Mouse (Mus musculus): ENCODE data around the gene Tnf. TPM values are rescaled to one million over a fixed set of nuclear protein-coding genes. Genes with fewer than 3 reads are reported as not detected.

Tnf gene
- polyA plus RNA-seq, 1 experiment, result not detected

DNA sequence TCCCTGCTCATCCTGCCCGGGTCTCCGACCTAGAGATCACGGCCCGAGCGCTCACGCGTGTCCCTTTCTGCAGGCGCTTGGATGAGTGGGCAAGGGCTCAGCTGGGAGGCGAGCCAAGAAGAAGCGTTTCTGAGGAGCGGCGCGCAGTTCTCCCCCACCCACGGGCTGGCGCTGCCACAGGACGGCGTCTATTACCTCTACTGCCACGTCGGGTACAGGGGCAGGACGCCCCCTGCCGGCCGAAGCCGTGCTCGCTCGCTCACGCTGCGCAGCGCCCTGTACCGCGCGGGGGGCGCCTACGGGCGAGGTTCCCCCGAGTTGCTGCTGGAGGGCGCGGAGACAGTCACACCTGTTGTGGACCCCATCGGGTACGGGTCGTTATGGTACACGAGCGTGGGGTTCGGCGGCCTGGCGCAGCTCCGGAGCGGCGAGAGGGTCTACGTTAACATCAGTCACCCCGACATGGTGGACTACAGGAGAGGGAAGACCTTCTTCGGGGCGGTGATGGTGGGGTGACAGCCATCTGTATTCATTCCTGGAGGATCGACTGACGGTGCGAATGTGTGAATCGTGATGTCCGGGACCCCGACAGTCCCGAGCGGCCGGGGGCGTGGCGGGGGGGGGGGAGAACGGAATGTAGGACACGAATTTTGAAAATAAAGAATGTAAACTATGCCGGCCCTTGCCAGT, 6.0 kb downstream of the Tnf start:
- TF ChIP-seq POLR2A (IDR thresholded peaks at IDR 0.05; ENCODE audit: insufficient read depth, low read depth, low read length), result no peak
- TF ChIP-seq CTCF (IDR thresholded peaks at IDR 0.05; ENCODE audit: insufficient read depth, low read depth, low read length), result peak; percentile 86
- WGBS, result under 1% methylated on average over 66 of the region's 66 CpGs
- Histone ChIP-seq H3K4me1 (ENCODE audit: control insufficient read depth, insufficient read depth, low read length) (peaks cover 14% of the 10 kb centered on the region), H3K4me3 (ENCODE audit: insufficient read depth, low read depth, low read length) (peak overlapping the region; percentile 44), H3K27ac (ENCODE audit: insufficient read depth, low read depth, low read length) (no peak overlapping the region)

GRCm38 (mm10) chr17:35194844-35195630, 6.8 kb downstream of the Tnf start:
- Histone ChIP-seq H3K27ac (ENCODE audit: insufficient read depth, low read depth, low read length) (no peak overlapping the region), H3K4me1 (ENCODE audit: control insufficient read depth, insufficient read depth, low read length) (peaks cover 14% of the 10 kb centered on the region), H3K4me3 (ENCODE audit: insufficient read depth, low read depth, low read length) (peak overlapping the region; percentile 44)
- TF ChIP-seq CTCF (IDR thresholded peaks at IDR 0.05; ENCODE audit: insufficient read depth, low read depth, low read length), result no peak
- TF ChIP-seq POLR2A (IDR thresholded peaks at IDR 0.05; ENCODE audit: insufficient read depth, low read depth, low read length), result no peak
- 52% methylated on average over 19 of the region's 19 CpGs for WGBS

- TF ChIP-seq POLR2A (IDR thresholded peaks at IDR 0.05; ENCODE audit: insufficient read depth, low read depth, low read length), result no peak
- WGBS, result 85% methylated on average over 28 of the region's 28 CpGs
- Histone ChIP-seq H3K4me1 (ENCODE audit: control insufficient read depth, insufficient read depth, low read length) (peaks cover 14% of the 10 kb centered on the region), H3K4me3 (ENCODE audit: insufficient read depth, low read depth, low read length) (peak within 1 kb of the TSS; percentile 44), H3K27ac (ENCODE audit: insufficient read depth, low read depth, low read length) (no peak within 1 kb of the TSS)
Observed at GRCm38 (mm10) chr17:35193881-35194843, 7.6 kb downstream of the Tnf start, which contains the start of gene Ltb. Gene Ltb (plus strand): TSS chr17:35194439.

DNA sequence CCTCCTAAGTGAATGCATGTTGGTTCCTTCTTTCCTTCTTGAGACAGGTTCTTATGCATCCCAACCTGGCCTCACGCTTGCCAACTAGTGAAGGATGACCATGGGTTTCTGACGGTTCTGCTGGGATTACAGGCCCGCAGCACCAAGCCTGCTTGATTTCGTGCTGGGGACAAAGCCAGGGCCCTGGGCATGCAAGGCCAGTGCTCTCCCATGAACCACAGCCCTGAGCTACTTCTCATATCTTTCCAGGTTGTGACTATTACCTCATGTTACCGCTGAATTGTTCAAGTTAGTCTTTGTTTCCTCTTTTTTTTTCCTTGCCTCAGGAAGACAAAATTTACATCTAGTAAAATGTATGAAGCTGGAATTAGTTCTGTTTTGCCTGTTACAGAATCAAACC, 8.9 kb downstream of the Tnf start:
- Histone ChIP-seq H3K4me1 (ENCODE audit: control insufficient read depth, insufficient read depth, low read length) (peaks cover 14% of the 10 kb centered on the region), H3K4me3 (ENCODE audit: insufficient read depth, low read depth, low read length) (no peak overlapping the region), H3K27ac (ENCODE audit: insufficient read depth, low read depth, low read length) (no peak overlapping the region)
- no peak for TF ChIP-seq POLR2A (IDR thresholded peaks at IDR 0.05; ENCODE audit: insufficient read depth, low read depth, low read length)
- TF ChIP-seq CTCF (IDR thresholded peaks at IDR 0.05; ENCODE audit: insufficient read depth, low read depth, low read length), result no peak
- whole genome bisulfite sequencing, result 91% methylated on average over 5 of the region's 5 CpGs

- H3K27ac ChIP-seq (ENCODE audit: insufficient read depth, low read depth, low read length), result no peak overlapping the region
- peaks cover 15% of the 10 kb centered on the region for H3K4me1 ChIP-seq (ENCODE audit: control insufficient read depth, insufficient read depth, low read length)
- H3K4me3 ChIP-seq (ENCODE audit: insufficient read depth, low read depth, low read length), result no peak overlapping the region
- TF ChIP-seq POLR2A (IDR thresholded peaks at IDR 0.05; ENCODE audit: insufficient read depth, low read depth, low read length), result no peak
- no peak for TF ChIP-seq CTCF (IDR thresholded peaks at IDR 0.05; ENCODE audit: insufficient read depth, low read depth, low read length)
- WGBS, result 63% methylated on average over 2 of the region's 2 CpGs
Observed at GRCm38 (mm10) chr17:35191723-35192122, 10.1 kb downstream of the Tnf start.

DNA sequence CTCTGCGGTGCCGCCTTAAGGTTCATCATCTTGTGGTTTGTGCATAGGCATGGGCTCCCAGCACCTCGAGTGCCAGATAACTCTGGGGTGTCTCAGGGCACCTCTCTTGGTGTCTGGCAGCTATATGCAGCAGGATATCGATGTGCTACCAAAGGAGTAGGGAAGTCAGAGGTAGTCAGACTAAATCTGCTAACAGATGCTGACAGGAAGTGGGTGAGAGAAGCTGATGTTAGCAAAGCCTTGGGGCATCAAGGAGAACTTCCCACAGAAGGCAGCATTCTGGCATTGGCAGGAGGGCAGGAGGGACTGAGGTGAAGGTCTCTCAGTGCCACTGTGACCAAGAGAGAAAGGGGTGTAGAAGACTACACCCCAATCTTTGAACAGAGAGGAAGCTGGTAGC, 11.7 kb downstream of the Tnf start:
- 74% methylated on average over 4 of the region's 4 CpGs for WGBS
- TF ChIP-seq POLR2A (IDR thresholded peaks at IDR 0.05; ENCODE audit: insufficient read depth, low read depth, low read length), result no peak
- TF ChIP-seq CTCF (IDR thresholded peaks at IDR 0.05; ENCODE audit: insufficient read depth, low read depth, low read length), result no peak
- H3K4me3 ChIP-seq (ENCODE audit: insufficient read depth, low read depth, low read length), result no peak overlapping the region
- no peak overlapping the region for H3K27ac ChIP-seq (ENCODE audit: insufficient read depth, low read depth, low read length)
- peaks cover 7% of the 10 kb centered on the region for H3K4me1 ChIP-seq (ENCODE audit: control insufficient read depth, insufficient read depth, low read length)

DNA sequence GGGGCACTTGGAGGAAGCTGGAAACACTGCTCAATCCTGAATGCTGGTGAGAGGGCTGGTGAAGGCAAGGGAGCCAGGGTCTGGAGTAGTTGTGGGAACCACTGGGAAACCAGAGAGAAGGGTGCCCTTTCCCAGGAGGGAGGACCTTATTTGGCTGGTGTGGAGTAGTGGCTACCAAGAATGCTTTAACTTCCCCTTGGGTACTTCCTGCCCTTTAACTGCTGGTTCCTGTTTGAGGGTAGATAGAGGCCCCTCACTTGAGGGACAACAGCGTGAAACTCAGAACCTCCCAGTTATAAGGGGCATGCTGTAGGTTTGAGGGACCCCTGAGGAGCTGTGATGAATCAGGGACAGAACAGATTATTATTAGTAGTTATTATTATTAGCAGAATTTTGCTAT, 12.6 kb downstream of the Tnf start:
- Histone ChIP-seq H3K4me1 (ENCODE audit: control insufficient read depth, insufficient read depth, low read length) (peaks cover 5% of the 10 kb centered on the region), H3K4me3 (ENCODE audit: insufficient read depth, low read depth, low read length) (no peak overlapping the region), H3K27ac (ENCODE audit: insufficient read depth, low read depth, low read length) (no peak overlapping the region)
- WGBS, result 90% methylated on average over 1 of the region's 1 CpGs
- TF ChIP-seq POLR2A (IDR thresholded peaks at IDR 0.05; ENCODE audit: insufficient read depth, low read depth, low read length), result no peak
- TF ChIP-seq CTCF (IDR thresholded peaks at IDR 0.05; ENCODE audit: insufficient read depth, low read depth, low read length), result no peak

- Histone ChIP-seq H3K4me1 (ENCODE audit: control insufficient read depth, insufficient read depth, low read length) (peaks cover 5% of the 10 kb centered on the region), H3K27ac (ENCODE audit: insufficient read depth, low read depth, low read length) (no peak within 1 kb of the TSS), H3K4me3 (ENCODE audit: insufficient read depth, low read depth, low read length) (no peak within 1 kb of the TSS)
- TF ChIP-seq POLR2A (IDR thresholded peaks at IDR 0.05; ENCODE audit: insufficient read depth, low read depth, low read length) (no peak), CTCF (IDR thresholded peaks at IDR 0.05; ENCODE audit: insufficient read depth, low read depth, low read length) (no peak)
- 76% methylated on average over 7 of the region's 7 CpGs for WGBS
Observed at GRCm38 (mm10) chr17:35187959-35188610, 13.7 kb downstream of the Tnf start, which contains the start of gene Lst1. Gene Lst1 (minus strand): TSS chr17:35188439.

Data from olfactory bulb, adult 2 months (tissue).